Mouse (Mus musculus): Measurements from ENCODE around the gene Hgfac. TPM values are rescaled to one million over a fixed set of nuclear protein-coding genes. Genes with fewer than 3 reads are reported as not detected.

The Hgfac gene
- polyA plus RNA-seq, 1 experiment from 2014 or later = 0.49 TPM

DNA sequence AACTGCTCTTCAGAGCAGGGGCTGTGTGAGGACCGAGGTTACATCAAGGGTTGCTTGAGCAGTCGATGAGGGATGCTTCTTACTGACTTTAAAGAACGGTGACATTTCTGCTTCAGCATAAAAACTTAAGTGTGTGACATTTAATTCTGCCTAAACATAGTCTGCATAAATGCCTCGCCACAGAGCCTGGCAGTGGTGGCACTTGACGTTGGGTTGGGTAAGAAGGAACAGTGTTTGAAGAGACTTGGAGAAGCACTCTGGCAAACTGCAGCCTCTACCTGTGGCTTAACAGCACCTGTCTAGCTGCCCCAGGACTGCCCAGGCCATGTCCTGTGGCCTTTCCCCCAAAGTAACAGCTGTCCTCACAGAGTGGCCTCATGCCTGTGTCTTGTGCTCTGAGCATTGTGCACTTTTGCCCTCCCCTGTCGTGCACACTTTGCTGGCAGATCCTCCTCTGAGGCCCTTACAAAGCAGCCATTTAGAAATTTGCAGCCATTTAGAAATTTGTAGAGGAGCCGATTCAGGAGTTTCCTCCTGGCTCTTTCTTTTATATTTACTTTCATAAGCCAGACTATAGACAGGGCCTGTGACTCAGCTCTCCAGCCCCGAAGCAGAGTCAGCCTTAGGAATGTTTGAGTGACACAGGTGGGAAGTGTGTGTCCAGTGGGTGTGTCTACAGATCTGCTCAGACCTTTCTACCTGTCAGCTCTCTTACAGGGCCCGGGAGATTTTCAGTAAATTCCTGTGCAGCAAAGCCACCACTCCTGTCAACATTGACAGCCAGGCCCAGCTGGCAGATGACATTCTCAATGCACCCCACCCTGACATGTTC, 20.7 kb upstream of the Hgfac start:
- H3K9ac ChIP-seq (ENCODE audit: low read length) = no peak overlapping the region
- peak overlapping the region; percentile 13 to 27; a peak in 1 of 4 replicates for H3K27ac ChIP-seq (replicated peaks in 1 of 2; ENCODE audit: control insufficient read depth in 1 of 2, insufficient read depth in 1 of 2, low read depth in 2 of 2, low read length in 2 of 2)
- H3K4me2 ChIP-seq (ENCODE audit: low read length) = no peak overlapping the region

GRCm38 (mm10) chr5:35024975-35025374, 16.3 kb upstream of the Hgfac start:
- H3K27me3 ChIP-seq (ENCODE audit: control insufficient read depth, insufficient read depth, low read length) = no peaks in the 10 kb centered on the region
- no peak overlapping the region for H3K27ac ChIP-seq (replicated peaks in 1 of 2; ENCODE audit: control insufficient read depth in 1 of 2, insufficient read depth in 1 of 2, low read depth in 2 of 2, low read length in 2 of 2)
- H3K4me1 ChIP-seq (ENCODE audit: control insufficient read depth in 2 of 2, insufficient read depth in 2 of 2, low read length in 2 of 2) = peaks cover 8 to 25% of the 10 kb centered on the region in 2 experiments; a peak in 3 of 4 replicates
- H3K4me3 ChIP-seq (ENCODE audit: control insufficient read depth in 1 of 2, insufficient read depth in 1 of 2, low read depth in 1 of 2, low read length in 2 of 2) = no peak overlapping the region
- H3K9me3 ChIP-seq (ENCODE audit: control insufficient read depth, low read length) = no peaks in the 10 kb centered on the region
- ATAC-seq (ENCODE audit: insufficient number of reproducible peaks, insufficient read depth, low FRiP score, low read depth) = no peak
- WGBS = 17% methylated on average over 2 of the region's 2 CpGs
- no peak overlapping the region for H3K9ac ChIP-seq (ENCODE audit: low read length)
- no peak overlapping the region for H3K4me2 ChIP-seq (ENCODE audit: low read length)
- H3K36me3 ChIP-seq (ENCODE audit: control insufficient read depth, insufficient read depth, low read length) = peaks cover 79% of the 10 kb centered on the region

More for the DNA sequence above, 20.7 kb upstream of the Hgfac start:
- WGBS = 72% methylated on average over 9 of the region's 9 CpGs
- ATAC-seq (ENCODE audit: insufficient number of reproducible peaks, insufficient read depth, low FRiP score, low read depth) = no peak
- H3K27me3 ChIP-seq (ENCODE audit: control insufficient read depth, insufficient read depth, low read length) = no peaks in the 10 kb centered on the region
- H3K4me3 ChIP-seq (ENCODE audit: control insufficient read depth in 1 of 2, insufficient read depth in 1 of 2, low read depth in 1 of 2, low read length in 2 of 2) = no peak overlapping the region
- peaks cover 13 to 40% of the 10 kb centered on the region in 2 experiments for H3K4me1 ChIP-seq (ENCODE audit: control insufficient read depth in 2 of 2, insufficient read depth in 2 of 2, low read length in 2 of 2)
- H3K9me3 ChIP-seq (ENCODE audit: control insufficient read depth, low read length) = no peaks in the 10 kb centered on the region
- peaks cover 40% of the 10 kb centered on the region for H3K36me3 ChIP-seq (ENCODE audit: control insufficient read depth, insufficient read depth, low read length)

DNA sequence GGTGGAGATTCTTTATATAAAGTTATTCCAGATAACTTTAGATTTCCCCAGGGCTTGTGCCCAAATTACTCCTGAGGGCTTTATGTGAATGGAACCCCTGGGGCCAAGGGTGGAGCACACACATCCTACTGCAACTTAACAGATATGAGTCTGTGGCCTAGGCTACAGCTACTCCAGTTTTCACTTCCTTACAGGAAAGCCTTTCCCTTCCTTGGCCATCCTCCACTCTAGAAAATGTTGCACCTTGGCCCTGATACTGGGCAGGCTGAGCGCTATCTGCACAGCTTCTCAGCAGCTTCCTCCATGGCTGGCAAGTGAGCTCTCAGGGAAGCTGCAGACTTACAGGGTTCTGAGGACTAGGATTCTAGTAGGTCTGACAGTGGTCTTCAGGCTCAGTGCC, 12.0 kb upstream of the Hgfac start:
- no peak overlapping the region for H3K27ac ChIP-seq (replicated peaks in 1 of 2; ENCODE audit: control insufficient read depth in 1 of 2, insufficient read depth in 1 of 2, low read depth in 2 of 2, low read length in 2 of 2)
- H3K9ac ChIP-seq (ENCODE audit: low read length) = no peak overlapping the region
- H3K36me3 ChIP-seq (ENCODE audit: control insufficient read depth, insufficient read depth, low read length) = peaks cover 83% of the 10 kb centered on the region
- no peak overlapping the region for H3K4me2 ChIP-seq (ENCODE audit: low read length)
- no peak for ATAC-seq (ENCODE audit: insufficient number of reproducible peaks, insufficient read depth, low FRiP score, low read depth)
- no peaks in the 10 kb centered on the region for H3K9me3 ChIP-seq (ENCODE audit: control insufficient read depth, low read length)
- H3K27me3 ChIP-seq (ENCODE audit: control insufficient read depth, insufficient read depth, low read length) = no peaks in the 10 kb centered on the region
- peaks cover 0 to 1% of the 10 kb centered on the region in 2 experiments; a peak in 1 of 4 replicates for H3K4me1 ChIP-seq (ENCODE audit: control insufficient read depth in 2 of 2, insufficient read depth in 2 of 2, low read length in 2 of 2)
- WGBS = 73% methylated on average over 1 of the region's 1 CpGs
- no peak overlapping the region for H3K4me3 ChIP-seq (ENCODE audit: control insufficient read depth in 1 of 2, insufficient read depth in 1 of 2, low read depth in 1 of 2, low read length in 2 of 2)

DNA sequence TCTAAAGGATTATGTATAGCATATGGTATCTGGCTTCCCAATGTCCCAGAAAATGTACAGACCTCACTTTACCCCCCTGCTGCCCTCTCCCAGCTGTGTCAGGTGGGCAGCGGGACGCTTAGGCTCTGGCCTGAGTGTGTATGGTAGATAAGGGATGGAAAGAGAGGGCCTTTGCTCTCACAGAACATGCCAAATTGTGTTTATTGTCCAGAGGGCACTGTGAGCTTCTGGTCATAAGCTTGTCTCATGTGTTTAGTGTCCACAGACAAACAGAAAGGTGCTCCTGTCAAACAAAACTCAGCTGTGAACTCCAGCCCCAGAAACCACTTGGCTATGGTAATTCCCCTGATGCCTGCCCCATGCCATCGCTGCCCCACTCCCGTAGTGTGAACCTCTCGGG, 11.6 kb upstream of the Hgfac start:
- no peaks in the 10 kb centered on the region for H3K4me1 ChIP-seq (ENCODE audit: control insufficient read depth in 2 of 2, insufficient read depth in 2 of 2, low read length in 2 of 2)
- H3K4me2 ChIP-seq (ENCODE audit: low read length) = no peak overlapping the region
- H3K9ac ChIP-seq (ENCODE audit: low read length) = no peak overlapping the region
- H3K36me3 ChIP-seq (ENCODE audit: control insufficient read depth, insufficient read depth, low read length) = peaks cover 78% of the 10 kb centered on the region
- H3K27ac ChIP-seq (replicated peaks in 1 of 2; ENCODE audit: control insufficient read depth in 1 of 2, insufficient read depth in 1 of 2, low read depth in 2 of 2, low read length in 2 of 2) = no peak overlapping the region
- no peak overlapping the region for H3K4me3 ChIP-seq (ENCODE audit: control insufficient read depth in 1 of 2, insufficient read depth in 1 of 2, low read depth in 1 of 2, low read length in 2 of 2)
- H3K27me3 ChIP-seq (ENCODE audit: control insufficient read depth, insufficient read depth, low read length) = no peaks in the 10 kb centered on the region
- no peaks in the 10 kb centered on the region for H3K9me3 ChIP-seq (ENCODE audit: control insufficient read depth, low read length)
- ATAC-seq (ENCODE audit: insufficient number of reproducible peaks, insufficient read depth, low FRiP score, low read depth) = no peak
- 81% methylated on average over 5 of the region's 5 CpGs for WGBS

DNA sequence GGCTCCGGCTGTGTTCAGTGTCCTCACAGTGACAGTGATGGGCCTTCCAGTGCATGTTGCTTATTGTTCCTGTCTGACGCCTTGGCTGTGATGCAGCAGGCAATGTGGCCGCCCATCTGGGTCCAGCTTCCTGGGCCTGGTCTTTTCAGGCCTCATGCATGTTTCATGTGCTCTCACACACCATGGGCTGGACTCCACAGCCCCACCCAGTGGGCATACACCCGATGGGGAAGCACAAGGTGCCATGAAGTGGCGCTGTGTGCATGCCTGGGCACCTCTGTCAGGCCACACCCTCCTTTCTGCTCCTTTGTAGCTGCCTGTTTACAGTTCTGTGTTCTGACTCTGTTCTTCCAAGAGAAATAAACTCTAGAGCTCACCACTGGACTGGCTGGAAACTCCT, 8.2 kb upstream of the Hgfac start:
- no peaks in the 10 kb centered on the region for H3K27me3 ChIP-seq (ENCODE audit: control insufficient read depth, insufficient read depth, low read length)
- H3K27ac ChIP-seq (replicated peaks in 1 of 2; ENCODE audit: control insufficient read depth in 1 of 2, insufficient read depth in 1 of 2, low read depth in 2 of 2, low read length in 2 of 2) = no peak overlapping the region
- H3K9me3 ChIP-seq (ENCODE audit: control insufficient read depth, low read length) = no peaks in the 10 kb centered on the region
- H3K4me3 ChIP-seq (ENCODE audit: control insufficient read depth in 1 of 2, insufficient read depth in 1 of 2, low read depth in 1 of 2, low read length in 2 of 2) = no peak overlapping the region
- H3K4me1 ChIP-seq (ENCODE audit: control insufficient read depth in 2 of 2, insufficient read depth in 2 of 2, low read length in 2 of 2) = peaks cover 4 to 7% of the 10 kb centered on the region in 2 experiments; a peak in 2 of 4 replicates
- H3K36me3 ChIP-seq (ENCODE audit: control insufficient read depth, insufficient read depth, low read length) = peaks cover 50% of the 10 kb centered on the region
- ATAC-seq (ENCODE audit: insufficient number of reproducible peaks, insufficient read depth, low FRiP score, low read depth) = no peak
- 82% methylated on average over 5 of the region's 5 CpGs for WGBS
- H3K4me2 ChIP-seq (ENCODE audit: low read length) = no peak overlapping the region
- no peak overlapping the region for H3K9ac ChIP-seq (ENCODE audit: low read length)

DNA sequence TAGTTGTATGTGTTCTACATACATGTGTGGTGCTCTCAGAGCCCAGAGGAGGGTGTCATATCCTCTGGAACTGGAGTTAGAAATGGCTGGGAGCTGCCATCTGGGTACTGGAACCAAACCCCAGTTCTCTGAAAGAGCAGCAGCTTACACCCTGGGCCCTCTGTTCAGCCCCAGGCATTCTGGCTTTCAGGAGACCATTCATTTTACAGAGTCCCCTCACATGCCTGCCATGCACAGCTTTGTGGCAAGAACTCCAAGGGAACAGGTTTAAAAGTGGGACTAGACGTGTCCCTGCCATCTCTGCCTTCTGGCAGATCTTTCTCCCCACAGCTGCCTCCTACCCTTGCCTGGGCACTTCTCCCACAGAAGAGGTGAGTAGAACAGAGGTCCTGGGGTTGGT, 7.7 kb upstream of the Hgfac start:
- peaks cover 4 to 7% of the 10 kb centered on the region in 2 experiments; a peak in 2 of 4 replicates for H3K4me1 ChIP-seq (ENCODE audit: control insufficient read depth in 2 of 2, insufficient read depth in 2 of 2, low read length in 2 of 2)
- no peak overlapping the region for H3K4me2 ChIP-seq (ENCODE audit: low read length)
- H3K4me3 ChIP-seq (ENCODE audit: control insufficient read depth in 1 of 2, insufficient read depth in 1 of 2, low read depth in 1 of 2, low read length in 2 of 2) = no peak overlapping the region
- no peaks in the 10 kb centered on the region for H3K9me3 ChIP-seq (ENCODE audit: control insufficient read depth, low read length)
- 76% methylated on average over 1 of the region's 1 CpGs for WGBS
- H3K36me3 ChIP-seq (ENCODE audit: control insufficient read depth, insufficient read depth, low read length) = peaks cover 45% of the 10 kb centered on the region
- no peak overlapping the region for H3K27ac ChIP-seq (replicated peaks in 1 of 2; ENCODE audit: control insufficient read depth in 1 of 2, insufficient read depth in 1 of 2, low read depth in 2 of 2, low read length in 2 of 2)
- H3K27me3 ChIP-seq (ENCODE audit: control insufficient read depth, insufficient read depth, low read length) = no peaks in the 10 kb centered on the region
- ATAC-seq (ENCODE audit: insufficient number of reproducible peaks, insufficient read depth, low FRiP score, low read depth) = no peak
- no peak overlapping the region for H3K9ac ChIP-seq (ENCODE audit: low read length)

GRCm38 (mm10) chr5:35035141-35035540, 6.2 kb upstream of the Hgfac start:
- ATAC-seq (ENCODE audit: insufficient number of reproducible peaks, insufficient read depth, low FRiP score, low read depth) = no peak
- H3K4me2 ChIP-seq (ENCODE audit: low read length) = no peak overlapping the region
- H3K9ac ChIP-seq (ENCODE audit: low read length) = no peak overlapping the region
- no peaks in the 10 kb centered on the region for H3K9me3 ChIP-seq (ENCODE audit: control insufficient read depth, low read length)
- peak overlapping the region; percentile 50 to 66 for H3K27ac ChIP-seq (replicated peaks in 1 of 2; ENCODE audit: control insufficient read depth in 1 of 2, insufficient read depth in 1 of 2, low read depth in 2 of 2, low read length in 2 of 2)
- 70% methylated on average over 5 of the region's 5 CpGs for WGBS
- H3K36me3 ChIP-seq (ENCODE audit: control insufficient read depth, insufficient read depth, low read length) = peaks cover 30% of the 10 kb centered on the region
- H3K4me3 ChIP-seq (ENCODE audit: control insufficient read depth in 1 of 2, insufficient read depth in 1 of 2, low read depth in 1 of 2, low read length in 2 of 2) = no peak overlapping the region
- H3K4me1 ChIP-seq (ENCODE audit: control insufficient read depth in 2 of 2, insufficient read depth in 2 of 2, low read length in 2 of 2) = peaks cover 4 to 7% of the 10 kb centered on the region in 2 experiments; a peak in 2 of 4 replicates
- H3K27me3 ChIP-seq (ENCODE audit: control insufficient read depth, insufficient read depth, low read length) = no peaks in the 10 kb centered on the region
